Mouse (Mus musculus): ENCODE results near the gene Pnpla2.

Pnpla2 gene

GRCm38 (mm10) chr7:141451928-141452327, 3.1 kb upstream of the Pnpla2 start:
- no peak for DNase-seq (ENCODE audit: low spot score)

- no peak for DNase-seq (ENCODE audit: low spot score)
Measured at GRCm38 (mm10) chr7:141453636-141454035, 1.4 kb upstream of the Pnpla2 start.

- DNase-seq (ENCODE audit: low spot score) = peak; percentile 91
Measured at GRCm38 (mm10) chr7:141455610-141456314, 764 bp downstream of the Pnpla2 start.

GRCm38 (mm10) chr7:141456739-141457138, 1.7 kb downstream of the Pnpla2 start:
- peak; percentile 72 for DNase-seq (ENCODE audit: low spot score)

- DNase-seq (ENCODE audit: low spot score) = no peak
Measured at GRCm38 (mm10) chr7:141457236-141457635, 2.2 kb downstream of the Pnpla2 start.

GRCm38 (mm10) chr7:141457986-141458660, 3.1 kb downstream of the Pnpla2 start:
- DNase-seq (ENCODE audit: low spot score) = no peak

- no peak for DNase-seq (ENCODE audit: low spot score)
Measured at GRCm38 (mm10) chr7:141458661-141459060, 3.7 kb downstream of the Pnpla2 start.

- no peak for DNase-seq (ENCODE audit: low spot score)
Measured at GRCm38 (mm10) chr7:141459301-141459711, 4.3 kb downstream of the Pnpla2 start.

GRCm38 (mm10) chr7:141460001-141460390, 5.0 kb downstream of the Pnpla2 start:
- no peak for DNase-seq (ENCODE audit: low spot score)

GRCm38 (mm10) chr7:141460391-141461113, 5.6 kb downstream of the Pnpla2 start, which contains the start of gene Cracr2b:
Gene Cracr2b (plus strand): TSS chr7:141461094.
- DNase-seq (ENCODE audit: low spot score) = peak; percentile 83

GRCm38 (mm10) chr7:141461521-141462332, 6.7 kb downstream of the Pnpla2 start:
- DNase-seq (ENCODE audit: low spot score) = peak; percentile 61

- DNase-seq (ENCODE audit: low spot score) = peak; percentile 90
Measured at GRCm38 (mm10) chr7:141462333-141462821, 7.4 kb downstream of the Pnpla2 start.

GRCm38 (mm10) chr7:141463824-141464602, 9.0 kb downstream of the Pnpla2 start:
- DNase-seq (ENCODE audit: low spot score) = peak; percentile 91

GRCm38 (mm10) chr7:141464603-141465201, 9.7 kb downstream of the Pnpla2 start:
- peak; percentile 56 for DNase-seq (ENCODE audit: low spot score)

GRCm38 (mm10) chr7:141465388-141466044, 10.5 kb downstream of the Pnpla2 start:
- no peak for DNase-seq (ENCODE audit: low spot score)

GRCm38 (mm10) chr7:141466045-141466394, 11.0 kb downstream of the Pnpla2 start:
- no peak for DNase-seq (ENCODE audit: low spot score)

- DNase-seq (ENCODE audit: low spot score) = no peak
Measured at GRCm38 (mm10) chr7:141466607-141467148, 11.7 kb downstream of the Pnpla2 start.

- DNase-seq (ENCODE audit: low spot score) = peak; percentile 91
Measured at GRCm38 (mm10) chr7:141467230-141468030, 12.4 kb downstream of the Pnpla2 start, which contains the start of gene Cd151. Gene Cd151 (plus strand): TSS chr7:141467392.

GRCm38 (mm10) chr7:141468164-141468521, 13.1 kb downstream of the Pnpla2 start:
- no peak for DNase-seq (ENCODE audit: low spot score)
